Mouse (Mus musculus) embryonic facial prominence, embryonic 15.5 days (tissue): ENCODE results near the gene Sf1. TPM values are rescaled to one million over a fixed set of nuclear protein-coding genes. Genes with fewer than 3 reads are reported as not detected.

Experiments
- ATAC-seq: fragments of 200-750 bp; cut with Nextera tagmentation; 2 replicates; pipeline ENCODE4 v1.8.0; 2017; ENCODE audit warnings: low read depth, moderate TSS enrichment; ENCODE audit not compliant: insufficient number of reproducible peaks, low FRiP score, low TSS enrichment
- H3K27ac ChIP-seq: fragments of 300-500 bp; sonication (generic); replicated peaks from 2 replicates; pipeline ENCODE4 v1.5.1; 2015; ENCODE audit warnings: mild to moderate bottlenecking, inconsistent platforms
- H3K27me3 ChIP-seq: fragments of 300-500 bp; sonication (generic); 2 replicates; pipeline ENCODE4 v1.6.1; 2015; ENCODE audit warnings: inconsistent platforms
- H3K36me3 ChIP-seq: fragments of 300-500 bp; sonication (generic); 2 replicates; pipeline ENCODE4 v1.6.1; 2015; ENCODE audit warnings: mild to moderate bottlenecking, inconsistent platforms
- H3K4me1 ChIP-seq: fragments of 300-500 bp; sonication (generic); 2 replicates; pipeline ENCODE4 v1.6.1; 2015; ENCODE audit warnings: inconsistent platforms
- H3K4me2 ChIP-seq: fragments of 300-500 bp; sonication (generic); replicated peaks from 2 replicates; pipeline ENCODE4 v1.6.1; 2015; ENCODE audit warnings: mild to moderate bottlenecking, inconsistent platforms
- H3K4me3 ChIP-seq: fragments of 300-500 bp; sonication (generic); replicated peaks from 2 replicates; pipeline ENCODE4 v1.5.1; 2015; ENCODE audit warnings: mild to moderate bottlenecking, inconsistent platforms
- H3K9ac ChIP-seq: fragments of 300-500 bp; sonication (generic); 2 replicates; pipeline ENCODE4 v1.6.1; 2015; ENCODE audit warnings: inconsistent platforms
- H3K9me3 ChIP-seq: fragments of 300-500 bp; sonication (generic); replicated peaks from 2 replicates; pipeline ENCODE4 v1.6.1; 2016; ENCODE audit warnings: inconsistent platforms
- WGBS: fragments of 180-500 bp; shearing (Covaris S2); methylation state at CpG from one replicate; pipeline ENCODE4 v1.1.7; 2015; 5-methylcytosine and 5-hydroxymethylcytosine counted together
- polyA plus RNA-seq: library from polyadenylated mRNA; unstranded; fragments of >200 nt; fragmentation: Nextera tagmentation; extraction: Ambion mirVana; gene quantifications from 2 replicates; pipeline ENCODE4 v1.2.1, GENCODE M21; 2015

The Sf1 gene
- 132 and 145 TPM in 2 replicates for polyA plus RNA-seq

DNA sequence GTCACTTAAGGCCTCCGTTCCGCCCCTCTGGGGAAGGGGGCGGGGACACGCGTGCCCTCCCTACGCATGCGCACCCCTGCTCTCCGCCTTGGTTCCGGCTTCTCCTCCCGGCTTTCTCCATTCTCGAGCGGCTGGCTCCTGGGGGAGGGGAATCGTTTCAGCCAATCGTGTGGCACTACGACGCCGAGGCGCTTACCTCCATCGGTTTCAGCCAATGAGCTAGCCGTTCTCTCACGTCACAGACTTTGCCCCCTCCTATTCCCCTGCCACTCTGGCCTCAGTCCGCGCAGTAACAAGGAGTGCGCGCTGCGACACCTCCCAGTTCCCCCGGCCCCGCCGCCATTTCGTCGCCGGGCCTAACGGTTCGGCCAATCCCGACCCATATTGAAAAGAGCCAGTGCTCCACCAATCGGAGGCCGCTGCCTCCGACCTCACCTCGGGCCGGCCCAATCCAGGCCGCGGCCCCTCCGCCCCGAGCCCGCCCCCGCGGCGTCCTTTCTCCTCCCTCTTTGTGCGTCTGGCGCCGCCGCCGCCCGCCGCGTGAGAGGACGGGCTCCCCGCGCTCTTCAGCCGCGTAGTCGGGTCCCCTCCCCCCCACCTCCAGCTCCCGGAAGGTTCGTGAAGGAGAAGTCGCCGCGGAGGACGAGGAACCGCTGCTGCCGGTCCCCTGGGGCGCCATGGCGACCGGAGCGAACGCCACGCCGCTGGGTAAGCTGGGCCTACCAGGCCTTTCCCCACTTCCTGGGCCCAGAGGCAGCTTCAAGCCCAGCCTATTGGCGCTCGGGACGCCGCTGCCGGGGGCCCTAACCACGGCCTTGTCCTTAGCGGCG is at the start of gene Sf1:
TSS of gene Sf1 (plus strand) at position 280 of the 830 bp plus-strand sequence.
- peak; percentile 98 for ATAC-seq
- H3K4me2 ChIP-seq: peak within 1 kb of the TSS; percentile 83
- H3K36me3 ChIP-seq: peaks cover 33% of the 10 kb centered on the region
- no peaks in the 10 kb centered on the region for H3K27me3 ChIP-seq
- peak within 1 kb of the TSS; percentile 96 for H3K27ac ChIP-seq
- H3K9ac ChIP-seq: peak within 1 kb of the TSS; percentile 90
- peaks cover 28% of the 10 kb centered on the region for H3K4me1 ChIP-seq
- H3K4me3 ChIP-seq: peak within 1 kb of the TSS; percentile 85
- under 1% methylated on average over 84 of the region's 85 CpGs for whole genome bisulfite sequencing
- H3K9me3 ChIP-seq: no peaks in the 10 kb centered on the region

DNA sequence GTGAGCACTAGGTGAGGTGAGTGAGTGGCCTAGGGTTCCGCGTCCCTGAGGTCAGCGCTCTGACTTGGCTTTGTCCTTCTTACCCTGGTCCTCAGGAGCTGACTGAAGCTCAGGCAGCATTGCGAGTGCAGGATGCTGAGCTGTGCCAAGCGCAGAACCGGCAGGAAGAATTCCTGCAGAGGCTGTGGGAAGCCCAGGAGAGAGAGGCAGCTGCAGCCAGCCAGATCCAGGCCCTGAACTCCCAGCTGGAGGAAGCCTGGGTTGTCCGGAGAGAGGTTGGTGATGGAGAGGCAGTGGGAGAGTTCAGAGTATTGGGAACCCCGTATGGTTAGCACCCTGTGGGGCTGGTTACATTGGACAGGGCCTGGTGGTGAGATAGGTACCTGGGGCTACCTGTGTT is 49.7 kb upstream of the Sf1 start:
- Histone ChIP-seq H3K36me3 (peaks cover 85% of the 10 kb centered on the region), H3K27ac (no peak overlapping the region), H3K9me3 (no peaks in the 10 kb centered on the region), H3K4me3 (no peak overlapping the region), H3K4me2 (no peak overlapping the region), H3K27me3 (no peaks in the 10 kb centered on the region), H3K4me1 (peaks cover 4% of the 10 kb centered on the region), H3K9ac (no peak overlapping the region)
- ATAC-seq: no peak
- WGBS: 85% methylated on average over 8 of the region's 8 CpGs

DNA sequence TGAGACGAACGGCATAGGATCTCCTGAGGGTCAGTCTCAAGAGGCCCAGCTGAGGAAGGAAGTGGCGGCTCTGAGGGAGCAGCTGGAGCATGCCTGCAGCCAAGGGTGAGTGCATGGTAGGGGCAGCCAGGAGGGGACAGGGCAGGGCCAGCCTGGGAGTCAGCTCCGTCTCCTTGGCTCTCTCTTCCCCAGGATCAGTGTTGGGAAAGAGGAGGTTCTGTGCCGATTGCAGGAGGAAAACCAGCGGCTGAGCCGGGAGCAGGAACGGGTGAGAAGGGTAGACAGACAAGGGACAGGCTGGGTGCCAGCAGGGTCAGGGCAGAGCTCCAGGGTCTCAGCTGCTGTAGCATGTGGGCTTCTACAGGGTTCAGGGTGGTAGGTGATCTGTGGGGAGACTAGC is 49.0 kb upstream of the Sf1 start:
- Histone ChIP-seq H3K27me3 (no peaks in the 10 kb centered on the region), H3K4me3 (no peak overlapping the region), H3K9me3 (no peaks in the 10 kb centered on the region), H3K4me2 (no peak overlapping the region), H3K27ac (no peak overlapping the region), H3K4me1 (no peaks in the 10 kb centered on the region), H3K9ac (no peak overlapping the region), H3K36me3 (peaks cover 92% of the 10 kb centered on the region)
- no peak for ATAC-seq
- WGBS: 73% methylated on average over 8 of the region's 8 CpGs

DNA sequence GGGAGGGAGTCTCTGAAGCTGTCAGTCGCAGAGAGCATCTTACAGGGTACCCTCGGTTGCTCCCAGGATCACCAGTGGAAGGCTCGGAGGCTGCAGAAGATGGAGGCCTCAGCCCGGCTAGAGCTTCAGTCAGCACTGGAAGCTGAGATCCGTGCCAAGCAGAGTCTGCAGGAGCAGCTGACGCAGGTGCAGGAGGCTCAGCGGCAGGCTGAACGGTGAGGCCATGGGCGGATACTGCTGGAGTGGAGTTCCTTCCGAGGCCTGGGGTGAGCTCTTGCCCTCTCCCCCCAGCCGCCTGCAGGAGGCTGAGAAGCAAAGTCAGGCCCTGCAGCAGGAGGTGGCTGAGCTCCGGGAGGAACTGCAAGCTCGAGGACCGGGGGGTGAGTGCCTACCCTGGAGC is 47.9 kb upstream of the Sf1 start:
- no peak for ATAC-seq
- no peak overlapping the region for H3K27ac ChIP-seq
- H3K4me2 ChIP-seq: no peak overlapping the region
- H3K4me3 ChIP-seq: no peak overlapping the region
- no peaks in the 10 kb centered on the region for H3K9me3 ChIP-seq
- H3K9ac ChIP-seq: no peak overlapping the region
- H3K36me3 ChIP-seq: peaks cover 99% of the 10 kb centered on the region
- 67% methylated on average over 14 of the region's 14 CpGs for WGBS
- H3K4me1 ChIP-seq: no peaks in the 10 kb centered on the region
- H3K27me3 ChIP-seq: no peaks in the 10 kb centered on the region

DNA sequence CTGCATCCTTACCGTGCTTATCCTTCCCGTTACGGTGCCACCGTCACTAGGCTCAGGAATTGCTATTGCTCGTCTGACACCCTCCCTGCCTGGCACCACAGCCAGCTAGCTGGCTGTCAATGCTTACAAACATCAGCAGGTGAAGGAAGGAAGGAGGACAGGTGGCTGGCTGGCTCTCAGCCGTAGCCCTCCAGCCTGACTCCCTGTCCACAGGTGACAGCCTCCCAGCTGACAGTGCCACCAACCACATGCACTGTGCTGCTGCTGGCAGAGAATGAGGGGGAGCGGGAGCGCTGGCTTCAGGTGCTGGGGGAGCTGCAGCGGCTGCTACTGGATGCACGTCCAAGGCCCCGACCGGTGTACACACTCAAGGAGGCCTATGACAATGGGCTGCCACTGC is 45.3 kb upstream of the Sf1 start:
- H3K27ac ChIP-seq: no peak overlapping the region
- WGBS: 93% methylated on average over 12 of the region's 12 CpGs
- H3K4me2 ChIP-seq: no peak overlapping the region
- no peak for ATAC-seq
- no peak overlapping the region for H3K9ac ChIP-seq
- no peak overlapping the region for H3K4me3 ChIP-seq
- peaks cover 10% of the 10 kb centered on the region; the same call in 1 of the 2 replicates for H3K4me1 ChIP-seq
- H3K36me3 ChIP-seq: peaks cover 89% of the 10 kb centered on the region
- H3K9me3 ChIP-seq: no peaks in the 10 kb centered on the region
- H3K27me3 ChIP-seq: no peaks in the 10 kb centered on the region

DNA sequence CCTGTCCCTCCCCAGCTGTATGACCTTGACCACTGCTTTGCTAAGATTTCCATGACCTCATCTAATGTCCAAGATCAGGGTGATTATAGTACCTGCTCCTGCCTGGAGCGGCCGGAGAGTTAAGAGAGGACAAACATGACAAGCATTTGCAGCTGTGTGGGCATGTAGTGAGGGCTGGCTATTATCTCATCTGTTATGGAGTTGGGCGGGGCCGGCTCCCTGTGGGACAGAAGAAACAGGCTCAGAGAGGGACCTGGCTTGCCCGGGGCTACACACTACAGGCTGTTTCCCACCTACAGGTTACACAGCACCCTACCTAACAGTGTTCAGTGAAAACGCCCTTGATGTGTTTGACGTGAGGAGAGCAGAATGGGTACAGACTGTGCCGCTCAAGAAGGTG is 42.1 kb upstream of the Sf1 start:
- Histone ChIP-seq H3K9ac (no peak overlapping the region), H3K27me3 (no peaks in the 10 kb centered on the region), H3K4me3 (no peak overlapping the region), H3K4me1 (peaks cover 10% of the 10 kb centered on the region; the same call in 1 of the 2 replicates), H3K9me3 (no peaks in the 10 kb centered on the region), H3K4me2 (0 out of 2 replicates have a peak overlapping the region, but pooled peaks have one; percentile 6), H3K36me3 (peaks cover 71% of the 10 kb centered on the region), H3K27ac (peak overlapping the region; percentile 55)
- 59% methylated on average over 8 of the region's 8 CpGs for WGBS
- 0 out of 2 replicates have a peak, but pooled peaks have one; percentile 13 for ATAC-seq

DNA sequence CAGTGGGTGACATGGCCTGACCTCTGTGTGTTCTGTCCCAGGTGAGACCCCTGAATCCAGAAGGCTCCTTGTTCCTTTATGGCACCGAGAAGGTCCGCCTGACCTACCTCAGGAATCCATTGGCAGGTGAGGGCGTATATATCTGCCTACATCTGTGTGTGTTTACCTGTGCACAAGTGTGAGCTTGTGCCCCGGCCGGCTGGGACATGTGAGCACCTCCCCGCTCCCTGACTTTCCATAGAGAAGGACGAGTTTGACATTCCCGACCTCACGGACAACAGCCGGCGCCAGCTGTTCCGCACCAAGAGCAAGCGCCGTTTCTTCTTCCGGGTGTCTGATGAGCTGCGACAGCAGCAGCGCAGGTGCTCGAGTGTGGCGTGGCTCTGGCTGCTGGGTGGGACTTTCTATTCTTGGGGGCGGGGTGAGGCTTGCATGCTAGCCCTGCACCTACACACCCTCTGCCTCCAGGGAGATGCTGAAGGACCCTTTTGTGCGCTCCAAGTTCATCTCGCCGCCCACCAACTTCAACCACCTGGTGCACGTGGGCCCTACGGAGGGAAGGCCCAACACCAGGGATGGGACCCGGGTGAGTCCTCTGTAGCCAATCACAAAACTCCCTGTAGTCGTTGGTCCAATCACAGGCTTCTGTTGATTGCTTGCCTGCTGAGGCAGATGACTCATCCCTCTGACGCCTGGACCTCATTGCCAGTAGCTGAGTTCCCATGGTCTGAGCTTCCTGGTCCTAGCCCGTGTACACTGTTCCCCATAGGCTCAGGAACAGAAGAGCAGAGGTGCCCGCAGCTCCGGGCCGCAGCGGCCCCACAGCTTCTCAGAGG is 41.5 kb upstream of the Sf1 start:
- 0 out of 2 replicates have a peak, but pooled peaks have one; percentile 26 for ATAC-seq
- H3K4me3 ChIP-seq: no peak overlapping the region
- H3K27me3 ChIP-seq: no peaks in the 10 kb centered on the region
- H3K9ac ChIP-seq: no peak overlapping the region
- H3K4me1 ChIP-seq: peaks cover 10% of the 10 kb centered on the region; the same call in 1 of the 2 replicates
- no peaks in the 10 kb centered on the region for H3K9me3 ChIP-seq
- H3K4me2 ChIP-seq: 0 out of 2 replicates have a peak overlapping the region, but pooled peaks have one; percentile 6
- peaks cover 64% of the 10 kb centered on the region for H3K36me3 ChIP-seq
- WGBS: 70% methylated on average over 33 of the region's 33 CpGs
- peak overlapping the region; percentile 39; the same call in 1 of the 2 replicates for H3K27ac ChIP-seq

DNA sequence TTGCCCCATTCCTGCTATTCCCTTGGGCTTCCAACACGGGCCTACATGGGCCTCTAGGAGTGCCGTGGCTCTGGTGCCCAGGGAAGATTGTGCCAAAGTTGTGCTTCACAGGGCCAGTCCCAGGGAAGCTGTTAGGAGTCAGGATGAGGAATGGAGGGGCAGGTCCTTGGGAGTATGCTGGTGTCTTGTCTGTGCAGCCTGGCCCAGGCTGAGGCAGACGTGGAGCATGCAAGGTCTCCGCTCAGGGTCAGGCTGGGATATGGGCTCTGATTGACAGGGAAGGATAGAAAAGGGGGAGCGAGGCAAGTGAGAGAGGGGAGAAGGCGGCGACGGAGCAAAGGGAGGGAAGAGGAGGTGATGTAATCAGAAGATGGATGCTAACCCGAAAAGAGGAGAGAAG is 38.7 kb upstream of the Sf1 start:
- Histone ChIP-seq H3K4me2 (no peak overlapping the region), H3K36me3 (peaks cover 37% of the 10 kb centered on the region), H3K9ac (no peak overlapping the region), H3K4me3 (no peak overlapping the region), H3K9me3 (no peaks in the 10 kb centered on the region), H3K4me1 (peaks cover 10% of the 10 kb centered on the region; the same call in 1 of the 2 replicates), H3K27ac (no peak overlapping the region), H3K27me3 (no peaks in the 10 kb centered on the region)
- ATAC-seq: no peak
- 77% methylated on average over 9 of the region's 9 CpGs for WGBS

DNA sequence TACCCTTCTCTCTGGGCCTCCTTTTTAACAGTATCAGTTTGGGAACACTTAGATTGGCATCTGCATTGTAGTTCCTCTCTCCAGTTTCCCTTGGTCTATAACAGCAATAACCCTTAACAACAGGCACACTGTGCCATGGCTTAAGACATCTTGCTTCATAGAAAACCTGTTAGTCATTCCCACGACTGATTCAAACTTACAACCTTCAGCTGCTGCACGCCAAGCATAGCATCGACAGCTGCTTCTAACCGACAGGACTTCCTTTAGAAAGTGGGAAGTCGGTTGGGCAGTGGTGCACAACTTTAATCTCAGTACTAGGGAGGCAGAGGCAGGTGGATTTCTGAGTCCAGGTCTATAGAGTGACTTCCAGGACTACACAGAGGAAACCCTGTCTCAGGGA is 32.3 kb upstream of the Sf1 start:
- 49% methylated on average over 5 of the region's 5 CpGs for WGBS
- H3K9ac ChIP-seq: no peak overlapping the region

DNA sequence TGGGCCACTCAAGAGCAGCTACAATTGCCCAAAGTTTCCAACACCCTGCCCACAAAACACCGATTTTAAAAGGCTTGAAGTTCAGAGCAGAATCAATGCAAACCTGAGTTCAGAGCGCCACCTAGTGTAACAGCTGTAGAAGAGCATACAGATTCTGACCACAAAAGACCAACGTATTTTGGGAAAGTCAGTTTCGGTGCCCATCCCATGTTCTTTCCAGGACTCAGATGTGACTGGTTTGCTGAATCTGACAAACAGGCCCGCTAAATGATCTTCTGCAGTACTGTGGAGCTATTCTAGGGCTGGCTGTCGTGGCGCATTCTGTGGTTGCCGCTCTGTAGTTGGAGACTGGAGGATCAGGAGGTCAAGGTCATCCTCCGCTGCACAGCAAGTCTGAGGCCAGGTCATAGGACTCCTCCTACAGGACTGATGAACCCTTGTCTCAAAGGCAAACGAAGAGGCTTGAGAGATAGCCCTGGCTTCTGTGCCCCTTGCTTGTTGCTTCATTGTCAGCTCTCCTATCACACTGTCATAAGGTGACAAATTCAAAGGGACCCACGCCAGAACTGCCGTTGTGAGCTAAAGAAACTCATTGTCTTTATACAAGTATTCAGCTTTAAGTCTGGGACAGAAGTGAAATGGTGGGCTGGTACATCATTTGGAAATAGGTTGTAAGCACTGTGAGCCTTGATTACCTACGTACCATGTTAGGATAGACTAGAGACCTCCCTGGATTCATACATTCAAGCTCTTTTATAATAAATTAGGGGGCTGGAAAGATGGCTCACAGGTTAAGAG is 31.6 kb upstream of the Sf1 start:
- no peak for ATAC-seq
- H3K9ac ChIP-seq: no peak overlapping the region
- WGBS: 22% methylated on average over 13 of the region's 13 CpGs
- peaks cover 4% of the 10 kb centered on the region; the same call in 1 of the 2 replicates for H3K36me3 ChIP-seq
- H3K4me1 ChIP-seq: peaks cover 30% of the 10 kb centered on the region
- H3K4me3 ChIP-seq: 0 out of 2 replicates have a peak overlapping the region, but pooled peaks have one; percentile 6
- peak overlapping the region; percentile 38 for H3K4me2 ChIP-seq
- no peaks in the 10 kb centered on the region for H3K9me3 ChIP-seq
- H3K27me3 ChIP-seq: no peaks in the 10 kb centered on the region
- no peak overlapping the region; the same call in 1 of the 2 replicates for H3K27ac ChIP-seq

More for the DNA sequence above, 32.3 kb upstream of the Sf1 start:
- H3K36me3 ChIP-seq: peaks cover under 1% of the 10 kb centered on the region; the same call in 1 of the 2 replicates
- no peaks in the 10 kb centered on the region for H3K9me3 ChIP-seq
- no peak overlapping the region; the same call in 1 of the 2 replicates for H3K27ac ChIP-seq
- ATAC-seq: no peak
- H3K4me3 ChIP-seq: 0 out of 2 replicates have a peak overlapping the region, but pooled peaks have one; percentile 6
- no peaks in the 10 kb centered on the region for H3K27me3 ChIP-seq
- peaks cover 23% of the 10 kb centered on the region for H3K4me1 ChIP-seq
- H3K4me2 ChIP-seq: peak overlapping the region; percentile 38; the same call in 1 of the 2 replicates
